Mouse (Mus musculus): ENCODE data around the gene Ppp2r2d.

The Ppp2r2d gene

DNA sequence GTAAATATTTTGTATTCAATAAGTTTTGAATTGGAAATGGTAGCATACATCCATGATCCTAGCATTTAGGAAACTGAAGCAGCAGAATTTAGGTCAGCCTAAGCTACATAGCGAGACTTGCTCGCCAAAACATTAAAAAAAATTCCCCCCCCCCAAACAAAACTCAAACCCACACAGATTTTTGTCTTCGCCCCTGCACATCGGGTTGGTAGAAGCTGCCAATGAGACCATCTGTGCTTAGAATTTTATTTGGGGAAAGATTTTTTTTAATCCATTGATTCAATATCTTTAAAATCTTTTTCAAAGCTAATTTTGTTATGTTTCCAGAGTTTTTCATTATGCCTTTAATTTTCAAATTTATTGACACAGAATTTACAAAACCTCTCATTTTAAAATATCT lies 82.6 kb downstream of the Ppp2r2d start:
- DNase-seq: no peak

Measured in B cell, adult 2 months (primary cell).